Mouse (Mus musculus): ENCODE results near the gene Htr1f.

Gene Htr1f

DNA sequence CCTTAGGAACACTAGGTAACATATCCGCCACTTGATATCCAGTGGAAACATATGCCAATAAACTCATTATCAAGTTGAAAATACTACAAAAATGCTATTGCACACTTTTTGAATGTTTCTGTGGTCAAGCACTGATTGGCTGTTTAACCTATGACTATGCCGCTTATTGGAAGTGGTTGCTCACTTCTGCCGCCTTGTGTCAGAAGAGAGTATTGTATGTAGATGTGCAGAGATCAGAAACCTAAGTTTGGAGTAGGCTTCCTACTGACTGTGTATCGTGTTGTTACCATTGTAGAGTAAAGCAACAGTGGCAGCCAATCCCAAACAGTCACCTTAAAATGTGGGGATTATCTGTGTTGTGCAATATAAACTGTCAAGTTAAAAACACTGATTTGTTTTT, 144.0 kb downstream of the Htr1f start:
- DNase-seq: no peak

DNA sequence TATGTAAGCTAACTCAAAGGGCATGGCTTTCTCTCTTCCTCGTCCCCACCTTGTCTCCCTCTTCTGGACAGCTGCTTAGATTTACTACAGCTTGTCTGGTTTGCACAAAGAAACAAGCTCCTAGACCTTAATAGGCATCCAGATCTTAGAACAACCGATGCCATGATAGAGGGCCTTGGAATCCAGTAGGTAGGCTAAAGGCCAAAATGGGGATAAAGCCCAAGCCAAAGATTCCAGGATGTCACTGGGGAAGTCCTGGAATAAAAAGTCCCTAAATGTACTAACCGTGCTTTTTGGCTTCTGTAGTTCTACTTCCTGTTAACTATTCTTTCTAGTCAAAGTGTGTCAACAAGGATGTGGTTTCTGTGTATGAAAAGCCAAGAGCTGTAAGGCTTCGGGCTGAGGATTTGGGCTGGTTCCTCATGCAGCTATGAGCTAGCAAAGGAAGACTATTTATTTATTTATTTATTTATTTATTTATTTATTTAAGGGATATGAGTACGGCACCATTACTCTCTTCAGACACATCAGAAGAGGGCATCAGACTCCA, 163.9 kb downstream of the Htr1f start:
- no peak for DNase-seq

GRCm38 (mm10) chr16:64934793-64935192, 170.9 kb downstream of the Htr1f start:
- no peak for DNase-seq

- no peak for DNase-seq
These were observed 171.6 kb downstream of the Htr1f start for GRCm38 (mm10) chr16:64934011-64934410.

- DNase-seq: no peak
These were observed 182.2 kb downstream of the Htr1f start for GRCm38 (mm10) chr16:64923500-64923899.

GRCm38 (mm10) chr16:64908747-64909146, 196.9 kb downstream of the Htr1f start:
- no peak for DNase-seq

- no peak for DNase-seq
These were observed 198.5 kb downstream of the Htr1f start for GRCm38 (mm10) chr16:64907112-64907511.

DNA sequence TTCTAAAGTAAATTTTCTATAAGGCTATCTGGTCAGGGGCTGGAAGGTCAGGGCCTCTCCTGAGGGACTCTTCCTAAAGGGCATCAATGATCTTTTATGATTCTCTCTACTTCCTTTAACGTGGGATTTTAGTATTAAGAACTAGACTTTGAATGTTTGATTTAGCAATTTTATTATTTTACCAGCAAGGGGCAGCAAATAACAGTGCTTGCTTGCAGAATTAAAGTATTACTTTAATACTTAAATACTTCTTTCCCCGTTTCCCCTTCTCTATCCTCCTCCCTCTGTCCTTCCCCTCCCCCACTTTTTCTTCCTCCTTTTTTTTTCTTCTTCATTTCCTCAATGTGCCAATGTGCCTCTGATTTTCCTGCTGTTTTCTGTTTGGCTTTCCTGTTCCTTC, 202.3 kb downstream of the Htr1f start:
- no peak for DNase-seq

GRCm38 (mm10) chr16:64899084-64899483, 206.6 kb downstream of the Htr1f start:
- DNase-seq: no peak

GRCm38 (mm10) chr16:64889496-64889895, 216.2 kb downstream of the Htr1f start:
- DNase-seq: no peak

DNA sequence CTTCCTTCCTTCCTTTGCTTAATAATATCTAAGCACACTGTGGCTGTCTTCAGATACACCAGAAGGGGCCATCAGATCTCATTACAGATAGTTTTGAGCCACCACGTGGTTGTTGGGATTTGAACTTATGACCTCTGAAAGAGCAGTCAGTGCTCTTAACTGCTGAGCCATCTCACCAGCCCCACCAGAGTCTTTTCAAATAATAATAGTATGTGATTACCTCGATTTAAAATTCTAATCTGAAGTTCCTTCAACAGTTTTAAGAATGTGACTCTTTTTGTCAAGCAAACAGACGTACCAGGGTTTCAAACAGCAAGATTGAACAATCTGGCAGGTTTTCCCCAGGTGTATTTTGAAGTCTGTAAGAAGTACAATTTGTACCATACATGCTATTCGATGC, 220.1 kb downstream of the Htr1f start:
- DNase-seq: no peak

- DNase-seq: no peak
These were observed 220.5 kb downstream of the Htr1f start for GRCm38 (mm10) chr16:64885142-64885541.

DNA sequence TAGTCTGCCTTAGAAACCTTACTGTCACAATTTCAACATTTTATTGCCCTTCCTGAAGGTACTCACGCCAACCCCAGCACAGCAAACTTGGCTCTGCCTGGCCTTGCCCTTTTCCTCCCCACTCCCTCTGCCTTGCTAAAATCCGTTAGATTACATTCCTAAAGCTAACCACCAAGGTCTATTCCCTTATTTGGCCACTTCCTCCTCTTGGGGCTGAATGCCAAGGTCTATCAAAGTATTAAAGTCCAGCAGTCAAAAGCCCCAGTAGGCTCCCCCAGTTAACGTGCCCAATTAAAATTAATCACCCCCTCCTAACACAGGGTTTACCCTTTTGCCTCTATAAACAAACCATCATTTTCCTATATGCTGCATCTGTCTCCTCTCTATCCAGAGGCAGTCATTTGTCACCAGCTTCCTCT, 221.2 kb downstream of the Htr1f start:
- DNase-seq: no peak

GRCm38 (mm10) chr16:64883896-64884295, 221.8 kb downstream of the Htr1f start:
- DNase-seq: no peak

GRCm38 (mm10) chr16:64881442-64881841, 224.2 kb downstream of the Htr1f start:
- DNase-seq: no peak

- DNase-seq: no peak
These were observed 224.7 kb downstream of the Htr1f start for GRCm38 (mm10) chr16:64880986-64881385.

DNA sequence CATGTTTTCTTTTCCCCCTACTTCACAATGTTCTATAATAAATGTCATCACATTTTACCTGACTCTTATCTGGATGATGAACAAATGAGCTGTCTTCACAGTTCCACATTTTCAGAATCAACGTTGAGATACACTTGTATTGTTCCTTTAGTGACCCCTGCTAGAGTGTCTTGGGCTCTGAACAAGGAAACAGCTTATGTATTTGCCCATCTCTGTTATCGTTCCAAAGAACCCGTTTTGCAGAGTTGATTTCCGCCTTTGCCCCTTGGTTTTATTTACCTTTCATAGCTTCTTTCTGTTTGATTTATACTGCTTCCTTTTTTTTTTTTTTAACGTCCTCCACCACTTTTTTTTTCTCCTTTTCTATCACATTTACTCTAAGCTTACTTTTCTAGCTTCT, 225.9 kb downstream of the Htr1f start:
- no peak for DNase-seq

DNA sequence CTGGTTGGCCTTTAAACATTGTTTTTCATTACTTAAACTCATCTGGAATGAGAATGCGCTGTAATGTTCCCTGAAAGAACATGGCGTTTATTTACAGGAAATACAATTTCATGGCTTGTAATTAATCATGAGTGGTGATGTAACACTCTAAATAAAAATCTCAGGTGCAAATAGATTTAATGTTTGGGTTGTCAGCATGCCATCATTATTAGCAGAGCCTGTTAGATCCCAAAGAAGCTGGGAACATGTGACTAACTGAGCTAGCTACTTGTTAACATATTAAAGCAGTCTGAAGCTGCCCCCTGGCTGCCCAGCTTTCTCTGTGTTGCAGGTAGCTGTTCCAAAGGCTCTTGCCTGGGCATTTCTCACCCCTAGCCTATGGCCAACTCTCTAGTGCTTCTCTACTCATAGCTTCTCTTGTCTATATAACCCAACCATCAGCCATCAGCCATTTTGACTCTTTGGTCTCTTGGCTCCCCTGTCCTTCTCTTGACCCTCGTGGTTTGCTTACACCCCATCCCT, 227.0 kb downstream of the Htr1f start:
- no peak for DNase-seq

- no peak for DNase-seq
These were observed 228.3 kb downstream of the Htr1f start for GRCm38 (mm10) chr16:64877314-64877713.

DNA sequence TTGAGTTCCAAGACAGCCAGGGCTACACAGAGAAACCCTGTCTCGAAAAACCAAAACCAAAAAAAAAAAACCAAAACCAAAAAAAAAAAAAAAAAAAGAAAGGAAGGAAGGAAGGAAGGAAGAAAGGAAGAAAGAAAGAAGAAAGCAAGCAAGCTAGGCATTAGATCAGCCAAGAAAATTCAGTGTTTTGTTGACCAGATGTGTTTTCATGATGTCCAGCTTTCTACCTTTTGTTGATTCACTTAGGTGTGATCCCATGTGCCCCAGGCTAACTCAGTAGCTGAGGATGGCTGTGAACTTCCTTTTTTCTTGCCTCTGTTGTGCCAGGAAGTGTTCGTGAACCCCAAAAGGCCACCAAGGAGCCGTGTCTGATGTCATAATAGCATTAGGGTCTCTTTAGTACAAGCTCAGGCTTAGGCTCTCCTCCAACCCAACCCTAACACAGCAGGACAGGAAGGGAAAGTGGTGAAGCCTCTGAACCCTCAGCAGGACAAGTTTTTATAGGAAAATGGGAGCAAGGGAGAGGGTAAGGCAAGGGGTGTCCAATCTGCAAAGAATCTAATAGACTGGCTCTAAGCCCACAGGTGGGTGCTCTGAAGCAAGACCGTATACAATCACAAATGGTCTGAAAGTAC, 228.9 kb downstream of the Htr1f start:
- no peak for DNase-seq

GRCm38 (mm10) chr16:64875822-64876221, 229.8 kb downstream of the Htr1f start:
- no peak for DNase-seq

DNA sequence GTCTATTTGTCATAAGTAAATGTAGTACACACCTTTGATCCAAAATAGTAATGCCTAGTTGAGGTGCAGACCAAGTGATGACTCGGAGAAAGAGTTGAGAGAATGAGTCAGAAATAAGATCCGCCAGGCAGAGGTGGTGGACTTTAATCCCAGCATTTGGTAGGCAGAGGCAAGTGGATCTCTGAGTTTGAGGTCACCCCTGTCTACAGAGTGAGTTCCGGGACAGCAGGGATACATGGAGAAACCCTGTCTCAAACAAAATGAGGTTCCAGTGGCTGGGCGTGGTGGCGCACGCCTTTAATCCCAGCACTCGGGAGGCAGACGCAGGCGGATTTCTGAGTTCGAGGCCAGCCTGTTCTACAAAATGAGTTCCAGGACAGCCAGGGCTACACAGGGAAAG, 230.3 kb downstream of the Htr1f start:
- no peak for DNase-seq

Measured in cerebellum, adult 8-10 months (tissue).